Mouse (Mus musculus): ENCODE measurements at regions not wholly inside any gene's neighbourhood (a gene's known extent, or its start where the extent isn't known, plus 50 kb on each side); places are given as distances from the start of the nearest gene placed in this dataset.

DNA sequence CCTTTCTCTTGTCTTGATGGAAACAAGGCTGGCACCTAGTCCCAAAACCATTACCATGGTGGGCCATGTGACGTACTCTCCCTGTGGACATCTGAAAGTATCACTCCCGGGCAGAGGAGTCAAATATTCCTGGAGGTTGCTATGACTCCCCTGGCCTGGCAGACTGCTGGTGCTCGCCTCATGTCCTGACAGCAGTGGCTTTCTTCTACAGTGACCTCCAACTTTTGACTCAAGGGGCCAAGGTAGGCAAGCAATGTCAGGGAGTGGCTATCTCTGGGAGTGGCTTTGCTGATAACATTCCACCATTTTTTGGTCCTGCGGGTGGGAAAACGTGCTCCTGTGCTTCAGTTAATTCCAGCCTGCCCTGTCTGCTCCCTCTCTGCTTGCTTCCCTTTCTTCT lies 54.7 kb upstream of the Ptgfrn start:
- TF ChIP-seq CTCF (IDR thresholded peaks at IDR 0.05; ENCODE audit: low read depth, low read length) = no peak
- no peak for TF ChIP-seq TAL1 (conservative IDR thresholded peaks at IDR 0.05; ENCODE audit: low read depth, low read length)

Measured in G1E (cell line).